Mouse (Mus musculus): ENCODE data around the gene Ndfip2.

Ndfip2 gene

DNA sequence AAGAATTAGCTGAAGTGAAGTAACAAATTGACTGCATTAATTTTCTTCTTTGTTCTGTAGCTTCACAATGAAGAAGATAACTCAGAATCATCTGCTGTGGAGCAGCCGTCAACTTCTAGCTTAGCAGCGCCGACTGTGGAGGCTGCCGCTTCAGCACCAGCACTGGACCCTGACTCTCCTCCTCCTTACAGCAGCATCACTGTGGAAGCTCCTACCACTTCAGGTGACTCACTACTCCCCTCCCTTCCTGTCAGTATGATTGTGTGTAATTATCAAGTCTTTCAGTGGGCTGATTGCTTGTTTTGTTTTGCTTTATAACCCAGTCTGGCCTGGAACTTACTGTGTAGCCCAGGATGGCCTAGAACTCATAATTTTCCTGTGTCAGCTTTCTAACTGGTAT, 29.2 kb downstream of the Ndfip2 start:
- no peak for DNase-seq (ENCODE audit: low read depth, low spot score)

- no peak for DNase-seq (ENCODE audit: low read depth, low spot score)
These were observed 29.6 kb downstream of the Ndfip2 start for GRCm38 (mm10) chr14:105287972-105288371.

DNA sequence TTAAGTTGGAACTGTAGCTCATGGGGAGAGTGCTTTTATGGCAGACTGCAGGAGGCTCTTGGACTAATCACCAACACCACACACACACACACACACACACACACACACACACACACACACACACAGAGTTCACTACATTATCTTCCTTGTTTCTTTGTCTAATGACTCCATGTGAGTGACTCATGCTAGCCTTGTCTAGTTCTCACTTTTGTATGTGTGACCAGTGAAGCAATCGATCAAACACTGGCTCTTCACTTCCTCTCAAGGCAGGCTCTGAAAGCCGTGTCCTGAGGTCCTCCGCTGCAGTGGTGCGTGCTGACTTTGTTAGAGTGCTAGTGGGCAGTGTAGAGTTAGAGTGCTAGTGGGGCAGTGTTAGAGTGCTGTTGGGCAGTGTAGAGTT, 30.2 kb downstream of the Ndfip2 start:
- no peak for DNase-seq (ENCODE audit: low read depth, low spot score)

DNA sequence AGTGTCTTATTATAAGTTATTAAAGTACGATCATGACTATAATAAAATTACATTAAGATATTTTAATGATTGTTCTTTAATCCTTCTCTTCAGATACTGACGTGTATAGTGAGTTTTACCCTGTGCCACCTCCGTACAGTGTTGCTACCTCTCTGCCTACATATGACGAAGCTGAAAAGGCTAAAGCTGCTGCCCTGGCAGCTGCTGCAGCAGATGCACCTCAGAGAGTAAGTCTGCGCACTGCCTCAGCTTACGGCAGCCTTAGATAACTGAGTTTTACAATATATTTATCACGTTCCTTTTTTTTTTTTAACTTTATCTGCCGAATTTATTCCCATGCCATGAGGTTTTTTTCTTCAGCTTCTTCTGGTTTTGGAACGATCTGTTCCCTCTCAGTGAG, 33.8 kb downstream of the Ndfip2 start:
- DNase-seq (ENCODE audit: low read depth, low spot score): no peak

- DNase-seq (ENCODE audit: low read depth, low spot score): no peak
These were observed 35.4 kb downstream of the Ndfip2 start for GRCm38 (mm10) chr14:105293777-105294176.

DNA sequence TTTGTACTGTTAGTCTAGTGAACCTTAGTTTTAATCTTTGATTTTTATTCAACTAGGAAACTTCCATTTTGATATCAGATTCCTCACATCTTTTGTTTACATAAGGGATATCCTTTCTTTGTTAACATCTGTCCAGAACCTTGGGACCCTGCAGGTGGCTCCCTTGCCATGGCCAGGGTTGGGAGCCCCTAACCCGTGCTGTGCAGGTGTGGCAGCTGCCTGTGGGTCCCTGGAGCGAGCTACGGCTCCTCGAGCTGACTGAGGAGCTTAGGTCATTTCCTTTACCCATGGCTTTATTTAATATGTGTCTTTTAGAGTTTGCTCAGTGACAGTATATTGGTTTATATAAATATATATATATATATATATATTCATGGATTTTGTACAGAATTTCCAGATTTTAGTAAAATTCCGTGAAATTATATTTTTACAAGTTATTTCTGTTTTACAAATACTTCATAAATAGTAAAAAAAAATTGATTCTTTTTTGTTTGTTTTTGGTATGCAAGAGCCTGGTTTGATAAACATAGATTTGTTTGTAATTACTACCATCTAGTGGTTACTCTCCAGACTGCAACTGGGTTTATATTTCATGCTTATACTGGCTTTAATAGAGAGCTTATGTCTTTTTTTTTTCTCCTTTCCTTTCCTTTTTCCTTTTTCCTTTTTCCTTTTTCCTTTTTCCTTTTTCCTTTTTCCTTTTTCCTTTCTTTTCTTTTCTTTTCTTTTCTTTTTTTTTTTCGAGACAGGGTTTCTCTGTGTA, 37.6 kb downstream of the Ndfip2 start:
- DNase-seq (ENCODE audit: low read depth, low spot score): peak; percentile 22

- no peak for DNase-seq (ENCODE audit: low read depth, low spot score)
These were observed 41.4 kb downstream of the Ndfip2 start for GRCm38 (mm10) chr14:105299744-105300255.

DNA sequence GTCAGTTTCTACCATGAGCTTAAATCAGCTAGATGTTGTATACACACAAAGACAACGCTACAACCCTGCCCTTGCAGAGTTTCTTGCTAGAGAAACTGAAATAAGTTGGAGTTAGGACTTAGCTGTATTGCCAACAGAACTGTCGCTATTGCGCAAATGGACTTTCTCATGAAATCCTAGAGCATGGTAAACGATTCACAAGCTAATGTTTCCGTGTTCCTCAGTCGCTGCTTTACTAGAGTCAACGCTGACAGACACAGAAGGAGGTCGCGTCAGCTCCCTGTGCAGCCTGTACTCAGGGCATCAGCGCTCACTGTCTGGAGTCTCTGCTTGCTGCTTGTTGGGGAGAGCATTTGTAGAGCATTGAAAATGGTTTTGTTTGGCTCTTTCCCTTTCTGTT, 42.2 kb downstream of the Ndfip2 start:
- DNase-seq (ENCODE audit: low read depth, low spot score): no peak

DNA sequence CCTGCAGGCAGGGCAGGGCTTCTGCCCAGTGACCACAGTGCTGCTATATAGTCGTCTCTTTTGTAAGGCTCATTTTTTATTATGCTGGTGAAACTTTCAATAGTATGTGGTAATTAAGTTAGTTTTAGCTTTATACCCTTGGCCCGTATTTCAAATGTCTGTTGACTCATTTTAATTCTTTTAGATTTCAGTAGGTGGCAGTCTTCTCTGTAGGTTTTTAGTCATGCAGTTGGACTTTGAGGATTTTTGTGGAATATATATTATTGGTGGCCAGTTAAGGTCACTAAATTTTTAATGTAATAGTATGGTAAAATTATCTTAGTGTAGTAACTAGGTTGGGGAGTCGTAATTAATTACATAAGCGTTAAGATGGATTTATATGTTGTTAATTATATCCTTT, 44.3 kb downstream of the Ndfip2 start:
- DNase-seq (ENCODE audit: low read depth, low spot score): no peak

DNA sequence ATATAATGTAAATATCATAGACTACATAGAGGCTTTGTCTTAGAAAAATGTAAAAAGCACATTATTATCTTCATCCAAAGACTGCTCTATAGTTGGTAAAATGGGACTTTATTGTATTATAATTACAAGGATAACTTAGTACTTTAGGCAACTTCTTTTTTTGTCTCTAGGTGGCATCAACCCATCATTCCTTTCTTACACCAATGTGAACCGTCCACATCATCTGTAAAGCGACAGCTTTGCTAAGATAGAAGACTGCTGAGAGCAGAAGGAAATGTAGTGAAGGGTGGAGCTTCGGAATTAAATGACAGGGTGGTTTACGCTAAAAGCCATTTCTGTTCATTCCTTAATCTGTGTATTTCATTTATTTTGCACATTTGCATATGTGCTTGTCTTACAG, 49.3 kb downstream of the Ndfip2 start:
- no peak for DNase-seq (ENCODE audit: low read depth, low spot score)

DNA sequence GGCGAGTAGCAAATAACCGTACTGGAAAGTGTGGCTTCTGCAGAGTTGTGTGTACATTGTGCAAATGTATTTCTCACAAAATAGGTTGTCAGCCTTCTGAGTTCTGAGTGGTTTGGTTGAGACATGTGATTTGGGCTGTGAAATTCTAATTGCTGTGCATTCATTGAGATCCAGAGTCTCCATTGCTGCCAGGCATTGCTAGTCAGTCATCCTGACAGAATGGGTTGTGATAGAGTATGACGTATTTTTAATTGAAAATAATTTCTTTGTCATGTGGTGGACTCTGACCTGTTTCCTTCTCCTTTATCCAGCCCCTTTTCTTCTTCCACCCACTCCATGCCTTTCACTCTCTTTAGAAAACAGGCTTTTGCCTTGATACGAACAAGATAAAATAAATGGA, 54.0 kb downstream of the Ndfip2 start:
- DNase-seq (ENCODE audit: low read depth, low spot score): no peak

DNA sequence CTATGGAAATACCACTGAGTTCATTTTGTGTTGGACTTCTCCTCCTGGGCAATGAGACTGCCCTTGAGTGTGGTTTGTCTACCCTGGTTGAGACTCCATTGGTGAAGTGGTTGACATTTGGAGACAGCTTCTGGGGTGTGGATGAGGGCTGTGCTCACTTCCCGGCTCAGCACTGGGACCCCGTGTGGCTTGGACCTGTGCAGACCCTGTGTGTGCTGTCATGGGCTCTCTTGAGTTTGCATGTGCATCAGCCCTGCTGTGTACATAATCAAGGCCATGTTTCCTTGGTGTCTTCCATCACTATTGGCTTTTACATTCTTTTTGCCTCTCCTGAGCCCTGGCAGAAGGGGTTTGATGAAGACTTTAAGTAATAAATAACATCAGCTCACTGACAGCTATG, 54.6 kb downstream of the Ndfip2 start:
- no peak for DNase-seq (ENCODE audit: low read depth, low spot score)

DNA sequence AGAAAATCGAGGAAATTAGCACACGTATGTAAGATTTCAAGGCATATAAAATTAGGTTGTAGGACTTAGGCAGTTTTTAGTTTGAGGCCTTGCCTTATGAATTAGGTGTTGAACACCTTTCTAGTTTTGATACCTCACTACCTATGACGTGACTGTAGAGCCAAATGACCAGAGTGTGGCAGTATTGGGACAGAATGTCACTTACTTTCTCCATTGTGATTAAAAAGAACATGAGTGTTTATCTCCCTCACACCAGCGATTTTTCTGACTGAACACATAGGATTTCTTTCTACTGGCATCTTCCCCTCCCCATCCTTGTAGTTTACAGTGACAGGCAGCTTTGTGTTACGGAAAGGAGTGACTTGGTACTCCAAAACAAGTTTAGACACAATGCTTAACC, 55.5 kb downstream of the Ndfip2 start:
- DNase-seq (ENCODE audit: low read depth, low spot score): no peak

GRCm38 (mm10) chr14:105321712-105322111, 63.3 kb downstream of the Ndfip2 start:
- no peak for DNase-seq (ENCODE audit: low read depth, low spot score)

DNA sequence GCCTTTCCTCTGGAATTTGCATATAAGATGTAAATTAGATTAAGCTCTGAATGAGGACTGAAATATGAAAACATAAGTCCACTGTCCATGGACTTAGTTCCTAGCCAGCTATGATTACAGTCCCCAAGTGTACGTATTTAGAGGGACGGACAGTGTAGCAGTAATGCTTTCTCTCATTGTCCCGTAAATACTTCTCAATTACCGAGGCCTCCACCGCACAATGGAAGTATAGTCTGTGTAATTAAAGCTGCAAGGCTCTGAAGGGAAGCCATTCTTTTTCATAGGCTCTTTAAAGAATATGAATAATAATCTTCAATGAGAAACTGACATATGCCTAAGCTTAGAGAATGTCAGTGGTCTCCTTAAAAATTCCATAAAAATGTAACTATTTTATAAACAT, 64.5 kb downstream of the Ndfip2 start:
- DNase-seq (ENCODE audit: low read depth, low spot score): no peak

DNA sequence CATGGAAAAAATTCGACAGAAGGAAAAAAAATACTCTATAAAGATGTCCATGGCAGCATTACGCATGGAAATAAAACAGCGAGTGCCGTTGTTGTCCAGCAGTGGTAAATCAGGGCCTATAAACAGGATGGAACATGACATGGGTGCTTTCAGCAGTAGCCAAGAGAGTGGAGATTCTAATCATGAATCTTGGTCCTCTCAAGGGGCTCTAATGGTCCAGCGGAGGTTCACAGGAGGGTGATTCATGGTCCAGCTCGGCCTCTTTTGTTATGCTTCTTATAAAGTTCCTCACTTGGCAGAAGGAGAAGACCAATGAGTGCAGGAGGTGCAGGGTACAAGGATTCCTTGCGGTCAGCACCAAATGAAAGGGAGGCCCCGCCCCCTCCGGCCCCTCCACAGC, 65.1 kb downstream of the Ndfip2 start:
- DNase-seq (ENCODE audit: low read depth, low spot score): no peak

DNA sequence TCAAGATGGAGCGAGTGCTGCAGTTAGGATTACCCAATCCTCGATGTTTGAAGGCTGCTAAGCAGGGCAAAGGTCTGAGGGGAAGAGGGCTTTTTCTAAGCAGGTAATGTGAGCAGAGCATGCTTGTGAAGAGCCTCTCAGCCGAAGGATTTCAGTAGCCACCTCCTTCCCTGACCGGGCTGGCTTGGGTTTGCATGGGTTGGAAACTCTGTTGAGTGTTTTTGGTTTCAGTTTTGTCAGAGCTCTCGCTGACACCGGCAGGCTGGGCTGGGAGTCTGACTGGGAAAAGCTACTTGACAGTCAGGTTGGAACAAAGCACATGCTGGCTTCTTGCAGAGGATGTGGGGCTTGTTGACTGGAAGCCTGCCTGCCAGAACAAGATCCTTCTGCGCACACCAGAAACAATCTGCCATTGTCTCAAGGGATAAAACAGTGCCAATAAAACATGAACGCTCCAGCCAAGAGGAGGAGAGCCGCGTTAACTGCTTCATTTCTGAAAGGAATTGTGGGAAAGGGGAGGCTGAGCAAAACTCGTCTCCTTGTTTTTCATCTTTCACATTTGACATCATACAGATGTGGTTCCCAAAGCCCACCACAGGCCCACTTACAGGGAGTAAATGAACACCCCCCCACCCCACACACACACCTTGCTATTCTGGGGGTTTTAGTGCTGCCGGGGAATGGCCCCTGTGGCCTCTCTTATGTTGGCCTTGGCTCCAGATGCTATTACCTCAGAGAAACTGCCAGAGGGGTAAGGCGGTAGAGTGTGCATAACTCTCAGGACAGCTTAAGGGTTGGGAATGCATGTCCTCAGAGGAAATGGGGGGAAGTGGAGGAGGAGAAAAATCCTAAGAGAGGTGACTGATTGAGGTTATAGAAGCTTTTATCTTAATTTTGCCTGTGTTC, 70.3 kb downstream of the Ndfip2 start:
- DNase-seq (ENCODE audit: low read depth, low spot score): no peak

- no peak for DNase-seq (ENCODE audit: low read depth, low spot score)
These were observed 75.2 kb downstream of the Ndfip2 start for GRCm38 (mm10) chr14:105333475-105334094.

DNA sequence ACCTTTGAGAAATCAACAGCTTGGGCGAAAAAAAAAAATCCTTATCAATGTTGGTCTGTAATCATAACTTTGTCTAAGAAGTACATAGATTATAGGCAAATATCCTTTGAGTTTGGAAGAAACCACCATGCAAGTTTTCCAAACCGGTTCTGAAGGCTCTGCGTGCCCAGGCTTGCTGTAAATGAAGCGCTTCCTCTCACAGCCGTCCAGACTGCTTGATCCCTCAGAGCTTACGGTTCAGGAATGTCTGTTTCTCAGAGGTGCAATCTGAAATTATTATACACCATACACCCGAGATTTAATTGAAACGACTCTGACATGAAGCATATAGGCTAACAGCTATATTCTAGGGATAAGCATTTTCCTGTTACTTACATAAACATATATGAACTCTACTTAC, 83.4 kb downstream of the Ndfip2 start:
- DNase-seq (ENCODE audit: low read depth, low spot score): no peak

- DNase-seq (ENCODE audit: low read depth, low spot score): no peak
These were observed 95.7 kb downstream of the Ndfip2 start for GRCm38 (mm10) chr14:105354121-105354520.

Measured in c-Kit-negative CD71-positive TER-119-positive erythroid progenitor cells, embryonic 14.5 days (primary cell).